18 mouse cellular contexts compared by ENCODE assay signal in the genomic region with DNA sequence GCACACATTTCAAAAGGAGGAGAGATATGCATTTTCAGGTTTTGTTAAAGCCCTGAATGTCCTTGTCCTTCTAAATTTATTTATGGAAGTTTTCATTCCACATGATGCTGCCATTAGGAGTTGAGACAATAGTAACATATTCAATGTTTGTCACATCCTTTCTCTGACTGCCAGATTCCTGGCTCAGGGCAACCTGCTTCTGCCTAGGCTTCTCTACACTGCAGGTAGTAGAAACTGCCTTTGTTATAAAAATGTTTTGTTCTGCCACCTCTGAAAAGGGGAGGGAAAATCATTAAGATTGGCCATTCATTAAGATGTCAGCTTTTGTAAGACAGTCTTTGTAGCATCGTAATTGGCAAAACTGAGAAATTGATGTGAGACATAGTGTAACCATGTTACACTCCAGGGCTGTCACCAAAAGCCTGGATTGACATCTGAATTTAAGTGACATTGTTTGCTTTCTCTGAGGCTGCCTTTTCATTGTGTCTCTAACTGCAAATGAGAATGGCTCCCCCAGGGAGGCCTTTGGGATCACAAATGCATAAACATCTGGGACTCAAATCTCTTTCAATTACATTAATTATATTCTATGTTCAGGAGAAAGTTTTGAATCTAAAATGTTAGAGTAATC.
DNase-seq lines count a peak whose midpoint lies in the region; ATAC-seq and TF ChIP-seq lines count a peak whose summit lies in the region.
"Had no signal": no experiment of that assay in that cellular context is flagged by ENCODE, and none has a peak within 500 bp of the region (broad histone marks: within the 10 kb centered on the region; RNA-seq: fewer than 3 reads in every experiment).

No protein-coding gene starts in this region.

- H3K9me3 ChIP-seq in forebrain, embryonic 14.5 days (replicated peaks; ENCODE audit: control insufficient read depth, low read length): no peaks in the 10 kb centered on the region
- H3K9me3 ChIP-seq in hindbrain, postnatal 0 days (ENCODE audit: low read length): no peaks in the 10 kb centered on the region
- no peaks in the 10 kb centered on the region for H3K9me3 ChIP-seq in neural tube, embryonic 12.5 days
- H3K9me3 ChIP-seq: stomach, embryonic 15.5 days had no signal

- no peak overlapping the region for H3K4me3 ChIP-seq in forebrain, embryonic 14.5 days (ENCODE audit: low read depth, low read length)
- H3K4me3 ChIP-seq in hindbrain, postnatal 0 days (ENCODE audit: low read length): no peak overlapping the region
- H3K4me3 ChIP-seq in neural tube, embryonic 12.5 days: no peak overlapping the region
- H3K4me3 ChIP-seq in heart, adult 2 months: no peak overlapping the region
- H3K4me3 ChIP-seq: stomach, embryonic 15.5 days had no signal

- TF ChIP-seq EP300 in heart, adult 2 months (IDR thresholded peaks at IDR 0.05; ENCODE audit: insufficient read depth, low read depth, low read length): no peak

- ATAC-seq in forebrain, embryonic 14.5 days: peak; percentile 55
- ATAC-seq in hindbrain, postnatal 0 days: no peak
- peak; percentile 44; the same call in 1 of the 2 replicates for ATAC-seq in neural tube, embryonic 12.5 days (ENCODE audit: low FRiP score, low read depth)
- ATAC-seq: liver, postnatal 0 days had no signal

- no peak overlapping the region for H3K4me2 ChIP-seq in forebrain, embryonic 14.5 days (ENCODE audit: low read length)
- H3K4me2 ChIP-seq in hindbrain, postnatal 0 days (ENCODE audit: low read depth, low read length): no peak overlapping the region
- no peak overlapping the region for H3K4me2 ChIP-seq in neural tube, embryonic 12.5 days (replicated peaks)
- H3K4me2 ChIP-seq: stomach, embryonic 15.5 days had no signal

- no peak for TF ChIP-seq POLR2A in heart, adult 2 months (IDR thresholded peaks at IDR 0.05; ENCODE audit: insufficient read depth, low read depth, low read length)

- no peaks in the 10 kb centered on the region for H3K27me3 ChIP-seq in forebrain, embryonic 14.5 days (replicated peaks; ENCODE audit: control insufficient read depth, insufficient read depth, low read length)
- no peaks in the 10 kb centered on the region for H3K27me3 ChIP-seq in hindbrain, postnatal 0 days (ENCODE audit: insufficient read depth, low read length)
- H3K27me3 ChIP-seq in neural tube, embryonic 12.5 days (replicated peaks): no peaks in the 10 kb centered on the region
- no peaks in the 10 kb centered on the region for H3K27me3 ChIP-seq in heart, adult 2 months (ENCODE audit: control insufficient read depth, insufficient read depth, low read length)
- H3K27me3 ChIP-seq: stomach, embryonic 15.5 days had no signal

- H3K79me2 ChIP-seq in heart, adult 2 months (replicated peaks; ENCODE audit: control insufficient read depth, insufficient read depth, low read length): no peaks in the 10 kb centered on the region

- no peak for TF ChIP-seq CTCF in hindbrain, postnatal 0 days (IDR thresholded peaks at IDR 0.05; ENCODE audit: low read depth)
- no peak for TF ChIP-seq CTCF in heart, adult 2 months (IDR thresholded peaks at IDR 0.05)

- peak; percentile 7 for DNase-seq in embryo, embryonic 11 days
- DNase-seq in embryo, embryonic 10 days (ENCODE audit: low spot score): no peak
- DNase-seq in forebrain, embryonic 14.5 days (ENCODE audit: low spot score): peak; percentile 55
- DNase-seq in hindbrain, postnatal 0 days (ENCODE audit: low spot score): peak; percentile 27
- no peak for DNase-seq in layer of hippocampus, adult 9-10 months (ENCODE audit: low spot score)
- DNase-seq in heart, adult 2 months: no peak
- DNase-seq in c-Kit-positive CD71-positive TER-119-positive erythroid progenitor cells, embryonic 14.5 days (ENCODE audit: low spot score): no peak
- DNase-seq: cerebellum, adult 11-12 months; gastrocnemius, postnatal 10 days; kidney, adult 2 months; kidney, postnatal 25 days; layer of hippocampus, adult 9-11 months; liver, postnatal 0 days; lung, postnatal 14 days; spleen, adult 18-20 months; thymus, adult 2 months had no signal

- H3K9ac ChIP-seq in forebrain, embryonic 14.5 days (ENCODE audit: low read length): no peak overlapping the region
- no peak overlapping the region for H3K9ac ChIP-seq in hindbrain, postnatal 0 days (replicated peaks; ENCODE audit: low read length)
- H3K9ac ChIP-seq in neural tube, embryonic 12.5 days: no peak overlapping the region
- H3K9ac ChIP-seq in heart, adult 2 months (ENCODE audit: low read depth, low read length): no peak overlapping the region
- H3K9ac ChIP-seq: liver, postnatal 0 days; stomach, embryonic 15.5 days had no signal

- H3K36me3 ChIP-seq in forebrain, embryonic 14.5 days (ENCODE audit: control insufficient read depth, insufficient read depth, low read length): no peaks in the 10 kb centered on the region
- no peaks in the 10 kb centered on the region for H3K36me3 ChIP-seq in hindbrain, postnatal 0 days (ENCODE audit: insufficient read depth, low read length)
- no peaks in the 10 kb centered on the region for H3K36me3 ChIP-seq in neural tube, embryonic 12.5 days
- H3K36me3 ChIP-seq in heart, adult 2 months (ENCODE audit: control insufficient read depth, insufficient read depth, low read length): no peaks in the 10 kb centered on the region
- H3K36me3 ChIP-seq: stomach, embryonic 15.5 days had no signal

- WGBS in forebrain, embryonic 14.5 days: 4% methylated on average over 1 of the region's 1 CpGs
- WGBS in hindbrain, postnatal 0 days: 16% methylated on average over 1 of the region's 1 CpGs
- WGBS in neural tube, embryonic 12.5 days: 13% methylated on average over 1 of the region's 1 CpGs
- 71% methylated on average over 1 of the region's 1 CpGs for WGBS in heart, adult 2 months

- no peak overlapping the region for H3K27ac ChIP-seq in forebrain, embryonic 14.5 days (ENCODE audit: low read depth, low read length)
- no peak overlapping the region for H3K27ac ChIP-seq in hindbrain, postnatal 0 days
- no peak overlapping the region for H3K27ac ChIP-seq in neural tube, embryonic 12.5 days
- H3K27ac ChIP-seq in heart, adult 2 months: no peak overlapping the region
- H3K27ac ChIP-seq: stomach, embryonic 15.5 days had no signal

- intact Hi-C loops in heart, adult 2 months (cut with DNase I): no loop called here

- H3K4me1 ChIP-seq in forebrain, embryonic 14.5 days (ENCODE audit: control insufficient read depth, insufficient read depth, low read length): peaks cover 6% of the 10 kb centered on the region; the same call in 1 of the 2 replicates
- H3K4me1 ChIP-seq in hindbrain, postnatal 0 days (ENCODE audit: insufficient read depth, low read length): no peaks in the 10 kb centered on the region
- no peaks in the 10 kb centered on the region for H3K4me1 ChIP-seq in neural tube, embryonic 12.5 days
- H3K4me1 ChIP-seq in heart, adult 2 months (ENCODE audit: control insufficient read depth, insufficient read depth, low read length): no peaks in the 10 kb centered on the region
- H3K4me1 ChIP-seq: stomach, embryonic 15.5 days had no signal

Comparison
In these comparisons a context has a peak if more than half of its experiments do, and no peak if none do; other contexts are left out.
1. DNase-seq: peak in embryo, embryonic 11 days (single experiment), forebrain, embryonic 14.5 days (single experiment) and hindbrain, postnatal 0 days (single experiment); none in embryo, embryonic 10 days (single experiment), layer of hippocampus, adult 9-10 months (single experiment), heart, adult 2 months (0 of 2) and c-Kit-positive CD71-positive TER-119-positive erythroid progenitor cells, embryonic 14.5 days (single experiment).